Mouse (Mus musculus): ENCODE data around the gene Gmcl1.

DNA sequence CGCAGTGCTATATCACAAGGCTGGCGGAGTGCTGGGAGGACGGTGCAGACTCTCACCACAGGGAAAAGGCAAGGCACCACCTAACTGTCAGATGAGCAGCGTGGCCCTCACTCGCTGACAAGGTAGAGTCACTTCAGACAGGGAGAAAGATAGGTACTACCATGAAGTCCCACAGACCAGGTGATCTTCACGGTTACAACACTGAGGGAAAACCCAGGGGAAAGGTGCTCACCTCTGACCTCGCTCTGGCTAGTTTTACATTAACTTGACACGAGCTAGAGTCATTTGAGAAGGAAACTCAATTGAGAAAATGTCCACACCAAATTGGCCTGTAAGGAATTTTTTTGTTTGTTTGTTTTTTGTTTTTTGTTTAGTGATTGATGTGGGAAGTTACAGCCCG lies 30.6 kb downstream of the Gmcl1 start:
- TF ChIP-seq TAL1 (IDR thresholded peaks at IDR 0.05; ENCODE audit: low read length), result no peak
- TF ChIP-seq GATA1 (IDR thresholded peaks at IDR 0.05; ENCODE audit: low read length), result no peak

Measured in erythroblast, embryonic 14.5 days (primary cell).